Mouse (Mus musculus) heart, postnatal 0 days (tissue): ENCODE data around the gene Grk5.

Source experiments
- CTCF ChIP-seq: IDR thresholded peaks from 2 replicates; pipeline ENCODE4 v1.5.1; 2016; ENCODE audit warnings: antibody characterized with exemption, control low read depth, low read depth
- EP300 ChIP-seq: IDR thresholded peaks from 2 replicates; pipeline ENCODE4 v1.6.1; 2016; ENCODE audit warnings: antibody characterized with exemption, low read depth

- TF ChIP-seq CTCF (no peak), EP300 (no peak)
Measured at GRCm38 (mm10) chr19:60997784-60998183, 108.2 kb downstream of the Grk5 start.
